Mouse (Mus musculus) hindbrain, embryonic 14.5 days (tissue): ENCODE results near the gene Kif21a. TPM values are rescaled to one million over a fixed set of nuclear protein-coding genes. Genes with fewer than 3 reads are reported as not detected.

ENCODE experiments used
- ATAC-seq: fragments of 200-750 bp; cut with Nextera tagmentation; 2 replicates; pipeline ENCODE4 v1.8.0; 2017; ENCODE audit warnings: moderate number of reproducible peaks, mild to moderate bottlenecking, moderate TSS enrichment, moderate library complexity; ENCODE audit not compliant: low FRiP score
- DNase-seq: peaks from one replicate; pipeline ENCODE4 v3.0.0-alpha.2; 2015; ENCODE audit warnings: low spot score
- H3K27ac ChIP-seq: fragments of 300-500 bp; sonication (generic); 2 replicates; pipeline ENCODE4 v1.5.1; 2014; ENCODE audit warnings: mild to moderate bottlenecking, moderate library complexity
- H3K27me3 ChIP-seq: fragments of 300-500 bp; sonication (generic); 2 replicates; pipeline ENCODE4 v1.6.1; 2014; ENCODE audit warnings: mild to moderate bottlenecking, low read length, mixed read lengths; ENCODE audit not compliant: control insufficient read depth, insufficient read depth
- H3K36me3 ChIP-seq: fragments of 300-500 bp; sonication (generic); replicated peaks from 2 replicates; pipeline ENCODE4 v1.6.1; 2014; ENCODE audit not compliant: control insufficient read depth, insufficient read depth
- H3K4me1 ChIP-seq: fragments of 300-500 bp; sonication (generic); replicated peaks from 2 replicates; pipeline ENCODE4 v1.6.1; 2014; ENCODE audit warnings: antibody characterized with exemption, low read length, mixed read lengths; ENCODE audit not compliant: control insufficient read depth, insufficient read depth
- H3K4me2 ChIP-seq: fragments of 300-500 bp; sonication (generic); replicated peaks from 2 replicates; pipeline ENCODE4 v1.6.1; 2014; ENCODE audit warnings: mild to moderate bottlenecking, moderate library complexity
- H3K4me3 ChIP-seq: fragments of 300-500 bp; sonication (generic); replicated peaks from 2 replicates; pipeline ENCODE4 v1.5.1; 2014; ENCODE audit warnings: mild to moderate bottlenecking, low read length
- H3K9ac ChIP-seq: fragments of 300-500 bp; sonication (generic); 2 replicates; pipeline ENCODE4 v1.6.1; 2014
- H3K9me3 ChIP-seq: fragments of 300-500 bp; sonication (generic); 2 replicates; pipeline ENCODE4 v1.6.1; 2016; ENCODE audit warnings: low read length; ENCODE audit not compliant: control insufficient read depth
- WGBS: fragments of 180-500 bp; shearing (Covaris S2); extraction: QIAGEN DNeasy Blood & Tissue Kit; methylation state at CpG from one replicate; pipeline ENCODE4 v1.1.7; 2014; 5-methylcytosine and 5-hydroxymethylcytosine counted together
- polyA plus RNA-seq: library from polyadenylated mRNA; unstranded; fragments of >200 nt; fragmentation: Nextera tagmentation; extraction: Ambion mirVana; gene quantifications from 2 replicates; pipeline ENCODE4 v1.2.1, GENCODE M21; 2014

Gene Kif21a
- polyA plus RNA-seq, 1 experiment from 2014 or later = 50.8 TPM

GRCm38 (mm10) chr15:90975914-90976313 is 73.8 kb downstream of the Kif21a start:
- Histone ChIP-seq H3K27ac (no peak overlapping the region), H3K9ac (no peak overlapping the region), H3K4me1 (peaks cover 5% of the 10 kb centered on the region; the same call in 1 of the 2 replicates), H3K4me2 (no peak overlapping the region), H3K27me3 (no peaks in the 10 kb centered on the region), H3K36me3 (peaks cover 61% of the 10 kb centered on the region), H3K4me3 (no peak overlapping the region), H3K9me3 (0 out of 2 replicates have a peak, but pooled peaks cover 6% of the 10 kb centered on the region)
- 75% methylated on average over 5 of the region's 5 CpGs for WGBS
- ATAC-seq = no peak
- no peak for DNase-seq

GRCm38 (mm10) chr15:90971914-90972767 is 77.6 kb downstream of the Kif21a start:
- Histone ChIP-seq H3K4me2 (no peak overlapping the region), H3K36me3 (peaks cover 71% of the 10 kb centered on the region), H3K9me3 (no peaks in the 10 kb centered on the region), H3K27ac (peak overlapping the region; percentile 9; the same call in 1 of the 2 replicates), H3K27me3 (no peaks in the 10 kb centered on the region), H3K4me1 (peaks cover 5% of the 10 kb centered on the region; the same call in 1 of the 2 replicates), H3K4me3 (no peak overlapping the region), H3K9ac (no peak overlapping the region)
- 22% methylated on average over 13 of the region's 13 CpGs for WGBS
- DNase-seq (no peak), ATAC-seq (0 out of 2 replicates have a peak, but pooled peaks have one; percentile 17)

GRCm38 (mm10) chr15:90963320-90963719 is 86.4 kb downstream of the Kif21a start:
- no peaks in the 10 kb centered on the region for H3K4me1 ChIP-seq
- 75% methylated on average over 2 of the region's 2 CpGs for WGBS
- no peak overlapping the region for H3K9ac ChIP-seq
- H3K4me2 ChIP-seq = no peak overlapping the region
- no peak for ATAC-seq
- no peak overlapping the region for H3K4me3 ChIP-seq
- H3K27ac ChIP-seq = no peak overlapping the region
- H3K9me3 ChIP-seq = no peaks in the 10 kb centered on the region
- no peaks in the 10 kb centered on the region for H3K27me3 ChIP-seq
- DNase-seq = no peak
- H3K36me3 ChIP-seq = peaks cover 59% of the 10 kb centered on the region

- H3K9ac ChIP-seq = no peak overlapping the region
- 91% methylated on average over 4 of the region's 4 CpGs for WGBS
These were observed 87.2 kb downstream of the Kif21a start for GRCm38 (mm10) chr15:90962548-90962947.

GRCm38 (mm10) chr15:90960831-90961554 is 88.8 kb downstream of the Kif21a start:
- Histone ChIP-seq H3K9me3 (no peaks in the 10 kb centered on the region), H3K4me2 (no peak overlapping the region), H3K4me3 (no peak overlapping the region), H3K27ac (no peak overlapping the region), H3K27me3 (no peaks in the 10 kb centered on the region), H3K4me1 (no peaks in the 10 kb centered on the region), H3K9ac (no peak overlapping the region), H3K36me3 (peaks cover 57% of the 10 kb centered on the region)
- DNase-seq (no peak), ATAC-seq (no peak)
- 92% methylated on average over 8 of the region's 8 CpGs for WGBS

More at GRCm38 (mm10) chr15:90962548-90962947, 87.2 kb downstream of the Kif21a start:
- peaks cover 57% of the 10 kb centered on the region for H3K36me3 ChIP-seq
- no peak overlapping the region for H3K4me3 ChIP-seq
- H3K27ac ChIP-seq = no peak overlapping the region
- H3K4me1 ChIP-seq = no peaks in the 10 kb centered on the region
- DNase-seq = no peak
- no peaks in the 10 kb centered on the region for H3K9me3 ChIP-seq
- no peak for ATAC-seq
- no peaks in the 10 kb centered on the region for H3K27me3 ChIP-seq
- no peak overlapping the region for H3K4me2 ChIP-seq

GRCm38 (mm10) chr15:90951383-90951782 is 98.4 kb downstream of the Kif21a start:
- 91% methylated on average over 6 of the region's 6 CpGs for WGBS
- DNase-seq (no peak), ATAC-seq (no peak)
- no peaks in the 10 kb centered on the region for H3K27me3 ChIP-seq
- H3K4me1 ChIP-seq = no peaks in the 10 kb centered on the region
- H3K36me3 ChIP-seq = peaks cover 58% of the 10 kb centered on the region
- H3K9ac ChIP-seq = no peak overlapping the region
- H3K4me3 ChIP-seq = no peak overlapping the region
- no peaks in the 10 kb centered on the region for H3K9me3 ChIP-seq
- H3K4me2 ChIP-seq = no peak overlapping the region
- no peak overlapping the region for H3K27ac ChIP-seq

- H3K27ac ChIP-seq = no peak overlapping the region
- H3K4me1 ChIP-seq = no peaks in the 10 kb centered on the region
- H3K4me3 ChIP-seq = no peak overlapping the region
- WGBS = 100% methylated on average over 1 of the region's 1 CpGs
- peaks cover 91% of the 10 kb centered on the region for H3K36me3 ChIP-seq
- no peak for DNase-seq
- no peaks in the 10 kb centered on the region for H3K27me3 ChIP-seq
- no peaks in the 10 kb centered on the region for H3K9me3 ChIP-seq
- ATAC-seq = no peak
- no peak overlapping the region for H3K9ac ChIP-seq
- no peak overlapping the region for H3K4me2 ChIP-seq
These were observed 111.3 kb downstream of the Kif21a start for GRCm38 (mm10) chr15:90938469-90938868.

GRCm38 (mm10) chr15:90935579-90935978 is 114.2 kb downstream of the Kif21a start:
- no peak overlapping the region for H3K9ac ChIP-seq
- no peak for DNase-seq
- no peaks in the 10 kb centered on the region for H3K4me1 ChIP-seq
- no peaks in the 10 kb centered on the region for H3K9me3 ChIP-seq
- no peak overlapping the region for H3K4me2 ChIP-seq
- no peak overlapping the region for H3K27ac ChIP-seq
- no peaks in the 10 kb centered on the region for H3K27me3 ChIP-seq
- peaks cover 74% of the 10 kb centered on the region for H3K36me3 ChIP-seq
- WGBS = 73% methylated on average over 6 of the region's 6 CpGs
- no peak for ATAC-seq
- no peak overlapping the region for H3K4me3 ChIP-seq

- no peak for ATAC-seq
- Histone ChIP-seq H3K9ac (no peak overlapping the region), H3K27ac (no peak overlapping the region), H3K4me2 (no peak overlapping the region), H3K36me3 (peaks cover 36% of the 10 kb centered on the region), H3K27me3 (no peaks in the 10 kb centered on the region), H3K9me3 (no peaks in the 10 kb centered on the region), H3K4me1 (no peaks in the 10 kb centered on the region), H3K4me3 (no peak overlapping the region)
- DNase-seq = no peak
- WGBS = 86% methylated on average over 5 of the region's 5 CpGs
These were observed 118.3 kb downstream of the Kif21a start for GRCm38 (mm10) chr15:90931451-90931850.
